Mouse (Mus musculus) MEL (cell line): ENCODE data around the gene Cd52.

Experiments used
- CHD2 ChIP-seq: IDR thresholded peaks from 2 replicates; pipeline ENCODE4 v1.6.1; 2011; ENCODE audit warnings: low read length, improper control_type of control experiment
- CTCF ChIP-seq, 3 experiments: IDR thresholded peaks in 2 of 3; conservative IDR thresholded peaks in 1 of 3; 2 replicates each; pipeline ENCODE4 v1.5.1; 2011 to 2012; ENCODE audit warnings: low read length in 3 of 3, low read depth in 2 of 3, mild to moderate bottlenecking in 2 of 3, improper control_type of control experiment in 1 of 3, inconsistent platforms in 1 of 3, mixed read lengths in 1 of 3, moderate library complexity in 1 of 3; ENCODE audit not compliant: control insufficient read depth in 1 of 3, insufficient read depth in 1 of 3, poor library complexity in 1 of 3, severe bottlenecking in 1 of 3
- E2F4 ChIP-seq: IDR thresholded peaks from 2 replicates; pipeline ENCODE4 v1.6.1; 2011; ENCODE audit warnings: low read depth, low read length, improper control_type of control experiment, borderline replicate concordance
- EP300 ChIP-seq, 2 experiments: IDR thresholded peaks; 2 replicates each; pipeline ENCODE4 v1.6.1; 2011; ENCODE audit warnings: improper control_type of control experiment in 2 of 2, low read length in 2 of 2, low read depth in 1 of 2, mild to moderate bottlenecking in 1 of 2
- KAT2A ChIP-seq: conservative IDR thresholded peaks from 2 replicates; pipeline ENCODE4 v1.6.1; 2012; ENCODE audit warnings: low read depth, low read length, improper control_type of control experiment, inconsistent platforms
- POLR2A ChIP-seq, 2 experiments: IDR thresholded peaks; 2 replicates each; pipeline ENCODE4 v1.6.1; 2011 to 2012; ENCODE audit warnings: low read length in 2 of 2, mild to moderate bottlenecking in 2 of 2, control low read depth in 1 of 2, improper control_type of control experiment in 1 of 2, low read depth in 1 of 2, moderate library complexity in 1 of 2; ENCODE audit not compliant: control insufficient read depth in 1 of 2, insufficient read depth in 1 of 2, poor library complexity in 1 of 2
- RAD21 ChIP-seq: IDR thresholded peaks from 2 replicates; pipeline ENCODE4 v1.6.1; 2011; ENCODE audit warnings: mild to moderate bottlenecking, low read depth, low read length, improper control_type of control experiment
- TBP ChIP-seq: IDR thresholded peaks from 2 replicates; pipeline ENCODE4 v1.8.0; 2011; ENCODE audit warnings: low read depth, low read length, improper control_type of control experiment
- USF1 ChIP-seq: IDR thresholded peaks from 2 replicates; pipeline ENCODE4 v1.6.1; 2014; ENCODE audit warnings: low read depth, mild to moderate bottlenecking, inconsistent platforms, low read length, improper control_type of control experiment, moderate library complexity
- ZC3H11A ChIP-seq: IDR thresholded peaks from 2 replicates; pipeline ENCODE4 v1.6.1; 2012; ENCODE audit warnings: low read depth, mild to moderate bottlenecking, inconsistent platforms, low read length, improper control_type of control experiment
- ZNF384 ChIP-seq: IDR thresholded peaks from 2 replicates; pipeline ENCODE4 v1.6.1; 2012; ENCODE audit warnings: low read depth, mild to moderate bottlenecking, inconsistent platforms, low read length, improper control_type of control experiment

DNA sequence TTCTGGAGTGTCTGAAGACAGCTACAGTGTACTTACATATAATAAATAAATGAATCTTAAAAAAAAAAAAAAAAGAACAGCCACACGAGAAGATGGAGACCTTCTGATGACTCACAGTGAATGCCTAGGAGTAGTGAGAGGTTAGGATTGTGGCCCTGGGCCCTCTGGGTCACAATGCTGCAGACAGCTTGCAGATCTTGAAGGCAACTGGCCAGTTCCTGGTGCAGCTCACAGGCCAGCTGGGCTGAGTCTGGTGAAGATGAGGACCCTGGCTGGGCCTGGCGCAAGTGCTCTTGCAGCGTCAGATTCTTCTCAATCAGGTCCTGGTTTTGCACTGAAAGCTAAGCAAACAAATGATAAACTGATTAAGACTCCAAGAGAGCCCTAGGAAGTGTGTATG lies 37.2 kb upstream of the Cd52 start:
- TF ChIP-seq POLR2A (IDR thresholded peaks at IDR 0.05; ENCODE audit: control insufficient read depth in 1 of 2, insufficient read depth in 1 of 2, low read depth in 1 of 2, low read length in 2 of 2, poor library complexity in 1 of 2) (no peak), CHD2 (no peak), CTCF (IDR thresholded peaks at IDR 0.05 in 2 of 3, conservative IDR thresholded peaks at IDR 0.05 in 1 of 3; ENCODE audit: control insufficient read depth in 1 of 3, insufficient read depth in 1 of 3, low read depth in 2 of 3, low read length in 3 of 3, poor library complexity in 1 of 3, severe bottlenecking in 1 of 3) (no peak), ZC3H11A (no peak), E2F4 (no peak), USF1 (no peak), KAT2A (no peak), ZNF384 (no peak), TBP (no peak), RAD21 (no peak), EP300 (IDR thresholded peaks at IDR 0.05; ENCODE audit: low read depth in 1 of 2, low read length in 2 of 2) (no peak)
